Mouse (Mus musculus): ENCODE data around the gene Zdhhc22.

DNA sequence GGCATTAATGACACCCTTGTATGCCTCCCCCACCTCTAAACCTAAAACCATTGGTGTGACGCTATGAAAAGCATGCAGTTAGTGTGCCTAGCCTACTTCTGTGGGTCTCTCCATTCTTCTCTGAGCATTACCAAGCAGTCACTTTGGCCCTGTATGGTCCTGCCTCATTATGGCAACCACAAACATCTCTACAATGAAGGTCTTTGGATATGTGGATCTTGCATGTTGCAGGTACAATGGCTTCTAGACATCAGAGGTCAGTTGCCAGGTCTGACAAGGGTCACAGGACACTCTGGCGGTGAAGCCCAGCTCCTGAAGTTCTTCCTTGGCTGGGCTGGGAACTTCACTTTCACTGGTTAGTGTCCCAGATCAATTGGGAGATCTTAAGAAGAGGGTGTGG is 31.8 kb upstream of the Zdhhc22 start:
- TF ChIP-seq POLR2A (IDR thresholded peaks at IDR 0.05; ENCODE audit: low read depth, low read length) (no peak), CTCF (IDR thresholded peaks at IDR 0.05; ENCODE audit: extremely low read depth, insufficient read length, insufficient replicate concordance, low read depth, low read length) (no peak)

Measured in small intestine, adult 2 months (tissue).